Mouse (Mus musculus) ZHBTc4 (cell line): ENCODE measurements around the gene Ankrd34a.
"Not testable (repeated sequence)": the region's sequence is repeated elsewhere in the genome, so short reads cannot be mapped to it uniquely, and the experiment has no call there.

ENCODE experiments used
- DNase-seq: peaks from one replicate; pipeline ENCODE4 v3.0.0-alpha.2; 2011; ENCODE audit warnings: low read depth, low spot score

The Ankrd34a gene

GRCm38 (mm10) chr3:96579885-96580454 is 16.5 kb upstream of the Ankrd34a start:
- DNase-seq, result peak; percentile 95

- DNase-seq, result no peak
Measured at GRCm38 (mm10) chr3:96581141-96581540, 15.3 kb upstream of the Ankrd34a start.

- no peak for DNase-seq
Measured at GRCm38 (mm10) chr3:96581771-96582515, 14.5 kb upstream of the Ankrd34a start.

- DNase-seq, result no peak
Measured at GRCm38 (mm10) chr3:96583386-96583785, 13.1 kb upstream of the Ankrd34a start.

- no peak for DNase-seq
Measured at GRCm38 (mm10) chr3:96590657-96591056, 5.8 kb upstream of the Ankrd34a start.

- DNase-seq, result no peak
Measured at GRCm38 (mm10) chr3:96593374-96593773, 3.1 kb upstream of the Ankrd34a start.

- DNase-seq, result peak; percentile 97
Measured at GRCm38 (mm10) chr3:96593790-96594560, 2.5 kb upstream of the Ankrd34a start, which contains the start of gene Polr3gl. Polr3gl (minus strand) TSS chr3:96594181.

GRCm38 (mm10) chr3:96594851-96595250 is 1.6 kb upstream of the Ankrd34a start:
- DNase-seq, result no peak

- DNase-seq, result no peak
Measured at GRCm38 (mm10) chr3:96595661-96596060, 775 bp upstream of the Ankrd34a start.

- no peak for DNase-seq
Measured at GRCm38 (mm10) chr3:96596855-96597254, 419 bp downstream of the Ankrd34a start.

GRCm38 (mm10) chr3:96597435-96597891 is 1.0 kb downstream of the Ankrd34a start:
- DNase-seq, result peak; percentile 52

GRCm38 (mm10) chr3:96598156-96599068 is 2.0 kb downstream of the Ankrd34a start:
- DNase-seq, result peak; percentile 70

- DNase-seq, result no peak
Measured at GRCm38 (mm10) chr3:96599069-96599393, 2.6 kb downstream of the Ankrd34a start.

- DNase-seq, result no peak
Measured at GRCm38 (mm10) chr3:96599411-96599810, 3.0 kb downstream of the Ankrd34a start.

- DNase-seq, result peak; percentile 99
Measured at GRCm38 (mm10) chr3:96600639-96601250, 4.3 kb downstream of the Ankrd34a start, which contains the start of gene Lix1l. Lix1l (plus strand) TSS chr3:96601149.

- peak; percentile 34 for DNase-seq
Measured at GRCm38 (mm10) chr3:96601251-96601787, 4.9 kb downstream of the Ankrd34a start.

- no peak for DNase-seq
Measured at GRCm38 (mm10) chr3:96601941-96602703, 5.7 kb downstream of the Ankrd34a start.

GRCm38 (mm10) chr3:96602704-96603084 is 6.3 kb downstream of the Ankrd34a start:
- DNase-seq, result no peak

GRCm38 (mm10) chr3:96603311-96603710 is 6.9 kb downstream of the Ankrd34a start:
- no peak for DNase-seq

- not testable (repeated sequence) for DNase-seq
Measured at GRCm38 (mm10) chr3:96606007-96606406, 9.6 kb downstream of the Ankrd34a start.
